Mouse (Mus musculus): Measurements from ENCODE around the gene Cpt1a.

The Cpt1a gene

DNA sequence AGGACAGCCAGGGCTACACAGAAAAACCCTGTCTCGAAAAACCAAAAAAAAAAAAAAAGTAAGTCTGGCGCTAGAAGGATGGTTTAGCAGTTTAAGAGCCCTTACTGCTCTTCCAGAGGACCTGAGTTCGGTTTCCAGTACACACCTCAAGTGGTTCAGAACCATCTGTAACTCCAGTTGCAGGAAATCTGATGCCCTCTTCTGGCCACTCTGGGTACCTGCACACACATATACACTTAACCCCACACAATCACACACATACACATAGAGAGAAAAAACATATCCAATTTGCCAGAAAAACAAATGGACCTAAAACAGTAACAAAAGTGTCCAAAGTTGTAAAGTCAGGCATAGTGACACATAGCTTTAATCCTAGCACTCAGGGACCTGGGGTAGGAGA lies 43.0 kb downstream of the Cpt1a start:
- no peak for DNase-seq (ENCODE audit: low read depth, low spot score)

DNA sequence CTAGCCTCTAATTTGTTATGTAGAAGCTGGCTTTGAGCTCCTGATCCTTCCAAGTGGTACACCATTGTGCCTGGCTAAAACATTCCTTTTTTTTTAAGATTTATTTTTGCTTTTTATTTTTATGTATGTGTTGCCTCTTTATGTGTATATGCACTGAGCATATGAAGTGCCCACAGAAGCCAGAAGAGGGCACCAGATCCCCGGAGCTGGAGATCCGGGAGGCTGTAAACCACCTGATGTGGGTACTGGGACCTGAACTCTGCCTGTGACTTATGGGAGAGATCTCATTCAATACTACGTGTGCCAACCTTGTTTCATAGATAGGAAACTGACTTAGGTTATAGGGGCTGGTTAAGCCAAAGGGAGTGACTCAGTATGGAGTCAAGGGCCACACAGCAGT lies 46.1 kb downstream of the Cpt1a start:
- no peak for DNase-seq (ENCODE audit: low read depth, low spot score)

GRCm38 (mm10) chr19:3373380-3373779 lies 51.2 kb downstream of the Cpt1a start:
- no peak for DNase-seq (ENCODE audit: low read depth, low spot score)

DNA sequence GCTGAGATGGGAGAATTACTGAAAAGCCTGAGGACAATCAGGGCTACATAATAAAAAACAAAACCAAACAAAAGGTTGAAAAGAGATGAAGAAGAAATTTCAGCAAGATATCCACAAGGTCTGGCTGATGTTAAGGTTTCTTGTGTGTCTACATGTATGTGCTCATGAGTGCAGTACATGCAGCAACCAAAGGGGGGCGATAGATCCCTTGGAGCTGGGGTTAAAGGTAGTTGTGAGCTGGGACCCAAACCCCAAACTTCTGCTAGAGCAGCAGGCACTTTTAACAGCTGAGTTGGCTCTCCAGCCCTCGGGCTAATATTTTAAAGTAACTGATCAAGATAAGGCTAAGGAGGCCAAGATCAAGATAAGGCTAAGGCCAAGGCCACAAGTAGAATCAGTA lies 51.9 kb downstream of the Cpt1a start:
- DNase-seq (ENCODE audit: low read depth, low spot score): no peak

DNA sequence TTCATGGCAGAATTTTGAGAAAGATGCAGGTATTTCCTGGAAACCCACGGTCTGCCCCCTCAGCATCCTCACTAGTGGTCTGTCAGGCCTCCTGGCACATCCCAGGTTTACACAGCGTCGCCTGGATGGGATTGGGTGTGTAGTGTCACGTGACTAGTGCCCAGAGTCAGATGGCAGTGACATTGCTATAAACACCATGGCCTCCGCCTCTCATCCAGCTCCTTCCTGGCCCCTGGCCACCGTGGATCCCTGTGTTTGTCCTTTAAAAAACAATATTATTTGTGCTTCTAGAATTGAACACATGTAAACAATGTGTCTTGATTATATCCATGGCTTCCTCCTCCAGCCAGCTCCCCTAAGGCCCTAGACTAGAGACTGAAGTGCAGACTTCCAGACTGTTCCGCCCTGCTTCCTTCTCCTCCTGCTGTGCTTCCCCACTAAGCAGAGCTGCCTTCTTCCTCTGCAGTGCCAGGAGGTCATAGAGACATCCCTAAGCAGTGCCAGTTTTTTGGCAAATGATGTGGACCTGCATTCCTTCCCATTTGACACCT lies 53.9 kb downstream of the Cpt1a start:
- DNase-seq (ENCODE audit: low read depth, low spot score): no peak

GRCm38 (mm10) chr19:3376966-3377715 lies 55.0 kb downstream of the Cpt1a start:
- no peak for DNase-seq (ENCODE audit: low read depth, low spot score)

GRCm38 (mm10) chr19:3378614-3379013 lies 56.5 kb downstream of the Cpt1a start:
- DNase-seq (ENCODE audit: low read depth, low spot score): peak; percentile 47

- DNase-seq (ENCODE audit: low read depth, low spot score): no peak
These were observed 65.9 kb downstream of the Cpt1a start for GRCm38 (mm10) chr19:3388061-3388460.

DNA sequence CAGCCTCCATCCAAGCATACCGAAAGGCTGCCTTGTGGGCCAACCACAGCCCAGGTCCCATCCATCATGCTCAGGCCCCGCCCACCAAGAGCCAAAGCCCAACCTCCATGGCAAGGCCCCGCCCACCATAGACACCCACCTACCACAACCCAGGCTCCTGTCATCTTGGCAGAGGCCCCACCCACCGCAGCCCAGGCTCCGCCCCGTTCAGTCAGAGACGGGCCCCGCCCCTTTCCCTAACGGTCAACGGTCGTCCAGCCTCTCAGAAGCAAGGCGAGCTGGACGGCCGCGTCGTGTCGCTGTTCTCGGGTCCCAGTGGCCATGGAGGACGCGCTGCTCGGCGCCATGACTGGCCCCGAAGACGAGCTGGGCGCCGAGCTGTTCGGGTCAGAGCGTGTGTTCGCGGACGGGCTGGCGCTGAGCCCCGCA lies 66.5 kb downstream of the Cpt1a start, which contains the start of gene Tesmin:
Gene Tesmin, plus strand, starts transcription at position 229 of the 429 bp plus-strand sequence.
- DNase-seq (ENCODE audit: low read depth, low spot score): peak; percentile 77

GRCm38 (mm10) chr19:3389089-3389488 lies 67.0 kb downstream of the Cpt1a start:
- DNase-seq (ENCODE audit: low read depth, low spot score): peak; percentile 75

GRCm38 (mm10) chr19:3392384-3392783 lies 70.2 kb downstream of the Cpt1a start:
- no peak for DNase-seq (ENCODE audit: low read depth, low spot score)

GRCm38 (mm10) chr19:3394216-3394615 lies 72.1 kb downstream of the Cpt1a start:
- DNase-seq (ENCODE audit: low read depth, low spot score): no peak

DNA sequence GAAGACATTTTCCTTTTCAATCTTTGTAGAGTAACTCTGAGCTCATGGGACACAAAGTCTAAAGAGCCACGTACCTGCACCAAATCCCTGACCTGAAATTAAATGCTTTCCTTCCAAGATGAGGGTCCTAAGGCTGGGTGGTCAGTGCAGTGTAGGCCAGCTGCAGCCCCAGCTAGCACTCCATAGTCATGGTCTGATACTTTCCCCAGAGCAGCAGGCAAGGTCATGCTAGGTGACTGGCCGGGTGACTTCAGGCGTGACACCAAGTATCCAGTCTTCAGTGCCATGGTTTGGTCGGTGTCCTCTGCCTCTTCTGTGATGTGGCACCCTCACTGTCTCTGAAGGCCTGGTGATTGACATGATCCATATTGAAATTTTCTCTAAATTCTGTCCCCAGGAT lies 77.9 kb downstream of the Cpt1a start:
- DNase-seq (ENCODE audit: low read depth, low spot score): no peak

DNA sequence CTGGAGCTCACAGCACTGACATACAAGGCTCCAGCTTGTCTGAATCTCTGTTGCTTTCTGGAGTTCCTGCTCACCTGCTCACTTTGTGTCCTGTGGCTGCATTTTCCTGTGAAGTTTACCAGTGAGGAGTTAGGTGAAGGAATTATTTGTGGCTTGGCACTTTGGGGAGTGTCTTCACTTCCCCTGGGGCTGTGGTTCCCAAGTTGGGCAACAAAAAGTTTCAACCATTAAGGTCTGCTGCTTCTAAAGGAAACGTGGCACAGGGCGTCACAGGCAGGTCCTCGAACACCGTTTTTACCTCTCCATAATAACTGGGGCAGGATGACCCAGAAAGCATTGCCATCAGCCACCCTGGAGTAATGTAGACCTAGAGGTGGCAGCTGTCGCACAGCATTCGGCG lies 79.4 kb downstream of the Cpt1a start:
- DNase-seq (ENCODE audit: low read depth, low spot score): no peak

GRCm38 (mm10) chr19:3401943-3402342 lies 79.8 kb downstream of the Cpt1a start:
- no peak for DNase-seq (ENCODE audit: low read depth, low spot score)

DNA sequence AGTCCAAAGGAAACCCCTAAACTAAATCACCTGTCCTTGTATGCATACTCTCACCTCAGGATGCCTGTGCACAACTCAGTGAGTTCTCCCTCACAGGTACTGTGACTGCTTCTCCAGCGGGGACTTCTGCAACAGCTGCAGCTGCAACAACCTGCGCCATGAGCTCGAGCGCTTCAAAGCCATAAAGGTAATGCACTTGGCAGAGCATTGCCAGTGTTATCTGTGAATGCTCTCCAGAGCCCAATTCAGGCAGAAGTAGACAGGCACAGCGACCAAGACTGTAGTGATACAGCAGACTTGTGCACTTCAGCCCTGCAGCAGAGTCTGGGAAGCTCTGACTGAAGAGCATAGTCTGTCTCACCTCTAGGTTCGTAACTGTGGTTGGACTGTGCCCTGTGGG lies 80.3 kb downstream of the Cpt1a start:
- no peak for DNase-seq (ENCODE audit: low read depth, low spot score)

DNA sequence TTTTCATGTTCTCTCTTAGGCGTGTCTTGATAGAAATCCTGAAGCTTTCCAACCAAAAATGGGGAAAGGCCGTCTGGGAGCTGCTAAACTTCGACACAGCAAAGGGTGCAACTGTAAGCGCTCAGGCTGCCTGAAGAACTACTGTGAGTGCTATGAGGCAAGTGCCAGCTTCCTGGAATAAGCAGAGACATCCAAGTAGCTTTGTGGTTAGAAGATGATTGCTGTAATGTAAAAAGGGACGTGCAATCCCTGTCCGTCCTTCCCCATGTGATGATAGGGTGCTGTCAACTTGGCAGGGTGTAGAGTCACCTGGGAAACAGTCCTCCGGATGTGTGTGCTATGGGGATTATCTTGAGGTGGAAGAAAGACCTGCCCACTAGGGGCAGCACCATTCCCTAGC lies 81.9 kb downstream of the Cpt1a start:
- DNase-seq (ENCODE audit: low read depth, low spot score): no peak

DNA sequence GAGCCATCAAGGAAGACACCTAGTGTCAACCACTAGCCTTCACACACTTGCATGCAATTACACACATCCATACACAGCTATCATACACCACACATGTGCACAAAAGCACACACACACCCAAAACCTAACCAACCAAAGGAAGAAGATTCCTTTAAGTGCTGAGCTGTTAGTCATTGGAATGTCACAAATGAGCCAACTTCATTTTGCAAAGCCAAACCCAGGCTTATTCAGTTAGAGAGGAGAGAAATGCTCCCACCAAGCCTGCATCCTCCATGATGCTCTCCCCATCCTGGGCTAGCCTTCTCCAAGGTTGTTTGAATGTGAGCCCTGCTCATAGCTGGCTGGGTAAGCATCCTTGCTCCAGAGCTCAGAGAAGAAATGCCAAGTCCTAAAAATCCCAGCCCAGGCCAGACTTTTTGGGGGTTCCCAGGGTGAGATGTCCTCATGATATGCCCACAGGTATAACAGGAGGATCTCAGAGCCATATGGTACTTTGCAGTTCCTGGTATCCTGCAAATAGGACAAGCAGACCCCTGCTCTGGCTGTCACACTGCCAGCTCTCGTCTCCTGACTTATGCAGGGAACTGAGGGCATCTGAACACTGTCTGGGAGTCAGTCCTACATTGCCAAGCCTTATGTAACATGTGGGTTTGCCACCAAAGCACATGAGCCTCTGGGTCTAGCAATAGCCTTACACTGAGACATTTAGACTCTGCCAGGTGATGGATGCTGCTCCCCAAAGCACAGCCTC lies 83.6 kb downstream of the Cpt1a start:
- no peak for DNase-seq (ENCODE audit: low read depth, low spot score)

GRCm38 (mm10) chr19:3414268-3414733 lies 92.2 kb downstream of the Cpt1a start, which contains the start of gene Gal:
Gene Gal, minus strand, starts transcription at chr19:3414544.
- no peak for DNase-seq (ENCODE audit: low read depth, low spot score)

DNA sequence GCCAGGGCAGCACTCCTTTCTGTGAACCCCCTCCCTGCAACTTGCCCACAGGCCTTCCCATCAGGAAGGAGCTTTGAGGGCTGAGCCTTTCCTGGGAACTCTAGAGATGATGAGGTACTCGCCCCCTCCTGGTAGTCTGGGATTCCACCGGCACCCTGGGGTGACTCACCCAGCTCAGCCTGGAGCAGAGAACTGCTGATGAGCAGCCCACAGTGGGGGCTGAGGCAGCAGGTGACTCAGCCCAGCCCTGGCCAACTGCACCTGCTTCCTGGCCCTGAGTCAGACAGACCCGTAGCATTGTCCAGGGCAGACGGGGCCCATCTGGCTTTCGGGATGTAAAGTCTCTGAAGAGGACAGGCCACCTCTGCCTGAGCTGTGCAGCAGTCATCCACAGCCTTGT lies 97.1 kb downstream of the Cpt1a start:
- DNase-seq (ENCODE audit: low read depth, low spot score): no peak

- DNase-seq (ENCODE audit: low read depth, low spot score): no peak
These were observed 100.4 kb downstream of the Cpt1a start for GRCm38 (mm10) chr19:3422488-3422887.

GRCm38 (mm10) chr19:3422981-3423380 lies 100.8 kb downstream of the Cpt1a start:
- no peak for DNase-seq (ENCODE audit: low read depth, low spot score)

GRCm38 (mm10) chr19:3424214-3424613 lies 102.1 kb downstream of the Cpt1a start:
- no peak for DNase-seq (ENCODE audit: low read depth, low spot score)
